In genomic region chr5:118259152-118259551, GRCm38 (mm10) we compare ENCODE assay signal across 12 mouse cellular contexts. TPM values are rescaled to one million over a fixed set of nuclear protein-coding genes. Genes with fewer than 3 reads are reported as not detected.
A peak's percentile ranks its signal among the peaks of the same experiment; 100 is the strongest.
DNase-seq lines count a peak whose midpoint lies in the region; ATAC-seq and TF ChIP-seq lines count a peak whose summit lies in the region.
"Had no signal": no experiment of that assay in that cellular context is flagged by ENCODE, and none has a peak within 500 bp of the region (broad histone marks: within the 10 kb centered on the region; RNA-seq: fewer than 3 reads in every experiment).

No protein-coding gene starts in this region.

- peaks cover 10% of the 10 kb centered on the region for H3K4me1 ChIP-seq in forebrain, embryonic 15.5 days
- no peaks in the 10 kb centered on the region for H3K4me1 ChIP-seq in forebrain, embryonic 11.5 days (replicated peaks; ENCODE audit: control insufficient read depth, insufficient read depth, low read length)
- H3K4me1 ChIP-seq in bone marrow, adult 2 months (ENCODE audit: control insufficient read depth, insufficient read depth, low read length), result peaks cover 1% of the 10 kb centered on the region; the same call in 1 of the 2 replicates
- H3K4me1 ChIP-seq in hindbrain, postnatal 0 days (ENCODE audit: insufficient read depth, low read length), result peaks cover 7% of the 10 kb centered on the region; the same call in 1 of the 2 replicates
- H3K4me1 ChIP-seq: stomach, embryonic 15.5 days had no signal

- intact Hi-C loops in gastrocnemius, postnatal 36 days (cut with DNase I), result no loop called here

- no peak for DNase-seq in forebrain, embryonic 11.5 days (ENCODE audit: low spot score)
- DNase-seq in left cerebral cortex, adult 18-20 months (ENCODE audit: low spot score in 2 of 2), result peak; percentile 29
- no peak for DNase-seq in left cerebral cortex, adult 11 months (ENCODE audit: low spot score)
- peak; percentile 66 for DNase-seq in hindbrain, postnatal 0 days (ENCODE audit: low spot score)
- no peak for DNase-seq in ovary, postnatal 36 days (ENCODE audit: low spot score)
- DNase-seq in gastrocnemius, postnatal 36 days, result no peak
- DNase-seq: heart, adult 2 months; kidney, adult 9 months had no signal

- TF ChIP-seq CTCF in bone marrow, adult 2 months (IDR thresholded peaks at IDR 0.05; ENCODE audit: control insufficient read depth, insufficient read depth, low read length), result no peak
- no peak for TF ChIP-seq CTCF in hindbrain, postnatal 0 days (IDR thresholded peaks at IDR 0.05; ENCODE audit: low read depth)

- H3K9me3 ChIP-seq in forebrain, embryonic 15.5 days, result no peaks in the 10 kb centered on the region
- H3K9me3 ChIP-seq in forebrain, embryonic 11.5 days (ENCODE audit: control insufficient read depth, low read length), result no peaks in the 10 kb centered on the region
- H3K9me3 ChIP-seq in hindbrain, postnatal 0 days (ENCODE audit: low read length), result no peaks in the 10 kb centered on the region
- H3K9me3 ChIP-seq: limb, embryonic 13.5 days; stomach, embryonic 15.5 days had no signal

- 50% methylated on average over 6 of the region's 6 CpGs for WGBS in forebrain, embryonic 15.5 days
- 67% methylated on average over 6 of the region's 6 CpGs for WGBS in forebrain, embryonic 11.5 days
- WGBS in bone marrow, adult 2 months, result 45% methylated on average over 6 of the region's 6 CpGs
- WGBS in hindbrain, postnatal 0 days, result 29% methylated on average over 6 of the region's 6 CpGs

- no peak overlapping the region for H3K4me2 ChIP-seq in forebrain, embryonic 15.5 days (replicated peaks)
- no peak overlapping the region for H3K4me2 ChIP-seq in forebrain, embryonic 11.5 days (ENCODE audit: low read depth, low read length, severe bottlenecking)
- H3K4me2 ChIP-seq in hindbrain, postnatal 0 days (ENCODE audit: low read depth, low read length), result no peak overlapping the region
- H3K4me2 ChIP-seq: limb, embryonic 13.5 days; stomach, embryonic 15.5 days had no signal

- H3K9ac ChIP-seq in forebrain, embryonic 15.5 days (replicated peaks), result no peak overlapping the region
- no peak overlapping the region for H3K9ac ChIP-seq in forebrain, embryonic 11.5 days (ENCODE audit: low read length)
- no peak overlapping the region for H3K9ac ChIP-seq in hindbrain, postnatal 0 days (replicated peaks; ENCODE audit: low read length)
- H3K9ac ChIP-seq: limb, embryonic 13.5 days; stomach, embryonic 15.5 days had no signal

- H3K4me3 ChIP-seq in forebrain, embryonic 15.5 days, result no peak overlapping the region
- H3K4me3 ChIP-seq in forebrain, embryonic 11.5 days (ENCODE audit: low read depth, low read length), result no peak overlapping the region
- H3K4me3 ChIP-seq in bone marrow, adult 2 months (replicated peaks; ENCODE audit: control insufficient read depth, low read depth, low read length), result no peak overlapping the region
- H3K4me3 ChIP-seq in hindbrain, postnatal 0 days (ENCODE audit: low read length), result no peak overlapping the region
- H3K4me3 ChIP-seq: heart, adult 2 months; limb, embryonic 13.5 days; stomach, embryonic 15.5 days had no signal

- no peak for ATAC-seq in forebrain, embryonic 15.5 days (replicated peaks)
- no peak for ATAC-seq in forebrain, embryonic 11.5 days (replicated peaks; ENCODE audit: low FRiP score)
- peak; percentile 55 for ATAC-seq in hindbrain, postnatal 0 days

- H3K27ac ChIP-seq in forebrain, embryonic 15.5 days (replicated peaks), result peak overlapping the region; percentile 18; the same call in 1 of the 2 replicates
- no peak overlapping the region for H3K27ac ChIP-seq in forebrain, embryonic 11.5 days (ENCODE audit: low read depth, low read length)
- peak overlapping the region; percentile 60; the same call in 1 of the 2 replicates for H3K27ac ChIP-seq in bone marrow, adult 2 months (ENCODE audit: control insufficient read depth, insufficient read depth, low read depth, low read length, poor library complexity)
- no peak overlapping the region for H3K27ac ChIP-seq in hindbrain, postnatal 0 days
- H3K27ac ChIP-seq: heart, adult 2 months; limb, embryonic 13.5 days; stomach, embryonic 15.5 days had no signal

- H3K36me3 ChIP-seq in forebrain, embryonic 15.5 days, result peaks cover 48% of the 10 kb centered on the region
- H3K36me3 ChIP-seq in forebrain, embryonic 11.5 days (ENCODE audit: control insufficient read depth, insufficient read depth, low read length), result peaks cover 6% of the 10 kb centered on the region; the same call in 1 of the 2 replicates
- H3K36me3 ChIP-seq in hindbrain, postnatal 0 days (ENCODE audit: insufficient read depth, low read length), result peaks cover 42% of the 10 kb centered on the region

- H3K27me3 ChIP-seq in forebrain, embryonic 15.5 days, result no peaks in the 10 kb centered on the region
- no peaks in the 10 kb centered on the region for H3K27me3 ChIP-seq in forebrain, embryonic 11.5 days (ENCODE audit: control insufficient read depth, insufficient read depth, low read length)
- no peaks in the 10 kb centered on the region for H3K27me3 ChIP-seq in hindbrain, postnatal 0 days (ENCODE audit: insufficient read depth, low read length)
- H3K27me3 ChIP-seq: limb, embryonic 13.5 days; stomach, embryonic 15.5 days had no signal

- no peak for TF ChIP-seq POLR2A in bone marrow, adult 2 months (IDR thresholded peaks at IDR 0.05; ENCODE audit: borderline replicate concordance, control insufficient read depth, low read depth, low read length)

RNA-seq across cellular contexts. Expression of gene 2410131K14Rik, which starts 14.1 kb away (rescaled TPM):
- polyA plus RNA-seq in forebrain, embryonic 15.5 days (2015; fragmentation: Nextera tagmentation; extraction: Ambion mirVana), result 17.2 and 18.5 TPM in 2 replicates
- 11.8 and 13.0 TPM in 2 replicates for polyA plus RNA-seq in forebrain, embryonic 11.5 days (2014; fragmentation: Nextera tagmentation; extraction: Ambion mirVana)
- 10 to 100 TPM; 13.7 to 14.0 TPM for total RNA-seq in left cerebral cortex, adult 18-20 months (2021)
- 0.57 and 3.1 TPM in 2 replicates for polyA plus RNA-seq in bone marrow, adult 2 months (2011; ENCODE audit: insufficient read depth, insufficient read length, low replicate concordance, missing spikeins)
- total RNA-seq in hindbrain, postnatal 0 days (2014; rRNA removed), result 30.4 and 31.9 TPM in 2 replicates
- 16.5 and 18.0 TPM in 2 replicates for polyA plus RNA-seq in hindbrain, postnatal 0 days (2015; fragmentation: Nextera tagmentation; extraction: Ambion mirVana)
- 1 to 10 TPM; 3.4 to 4.0 TPM for total RNA-seq in gastrocnemius, postnatal 36 days (2021)

RNA-seq across cellular contexts. Expression of gene Rnft2, which starts 14.2 kb away (rescaled TPM):
- 8.5 and 9.5 TPM in 2 replicates for polyA plus RNA-seq in forebrain, embryonic 15.5 days (2015; fragmentation: Nextera tagmentation; extraction: Ambion mirVana)
- polyA plus RNA-seq in forebrain, embryonic 11.5 days (2014; fragmentation: Nextera tagmentation; extraction: Ambion mirVana), result 6.2 and 7.8 TPM in 2 replicates
- 10 to 100 TPM; 71.8 to 72.7 TPM for total RNA-seq in left cerebral cortex, adult 18-20 months (2021)
- polyA plus RNA-seq in bone marrow, adult 2 months (2011; ENCODE audit: insufficient read depth, insufficient read length, low replicate concordance, missing spikeins), result 0.86 TPM in 1 of 2 replicates, not detected in the other
- total RNA-seq in hindbrain, postnatal 0 days (2014; rRNA removed), result 108 and 114 TPM in 2 replicates
- 11.3 TPM in 2 replicates for polyA plus RNA-seq in hindbrain, postnatal 0 days (2015; fragmentation: Nextera tagmentation; extraction: Ambion mirVana)
- total RNA-seq in gastrocnemius, postnatal 36 days (2021), result 1 to 10 TPM in 1 of 2 experiments, under 1 TPM in 1; 0.64 to 1.5 TPM

Comparison
In these comparisons a context has a peak if more than half of its experiments do, and no peak if none do; other contexts are left out.
1. H3K27ac ChIP-seq: peak in forebrain, embryonic 15.5 days (single experiment) and bone marrow, adult 2 months (single experiment); none in forebrain, embryonic 11.5 days (single experiment) and hindbrain, postnatal 0 days (single experiment).
2. DNase-seq: peak in left cerebral cortex, adult 18-20 months (2 of 2) and hindbrain, postnatal 0 days (single experiment); none in forebrain, embryonic 11.5 days (single experiment), left cerebral cortex, adult 11 months (single experiment), ovary, postnatal 36 days (single experiment) and gastrocnemius, postnatal 36 days (0 of 2).